Mouse (Mus musculus) neural tube, embryonic 12.5 days (tissue): ENCODE measurements around the gene Stn1. TPM values are rescaled to one million over a fixed set of nuclear protein-coding genes. Genes with fewer than 3 reads are reported as not detected.
A peak's percentile ranks its signal among the peaks of the same experiment; 100 is the strongest.

Experiments used
- ATAC-seq: fragments of 200-750 bp; cut with Nextera tagmentation; 2 replicates; pipeline ENCODE4 v1.8.0; 2017; ENCODE audit warnings: low read depth, mild to moderate bottlenecking, moderate TSS enrichment, moderate library complexity; ENCODE audit not compliant: low FRiP score
- H3K27ac ChIP-seq: fragments of 300-500 bp; sonication (generic); 2 replicates; pipeline ENCODE4 v1.5.1; 2016
- H3K27me3 ChIP-seq: fragments of 300-500 bp; sonication (generic); replicated peaks from 2 replicates; pipeline ENCODE4 v1.6.1; 2016; ENCODE audit warnings: mild to moderate bottlenecking
- H3K36me3 ChIP-seq: fragments of 300-500 bp; sonication (generic); 2 replicates; pipeline ENCODE4 v1.6.1; 2016; ENCODE audit warnings: mild to moderate bottlenecking
- H3K4me1 ChIP-seq: fragments of 300-500 bp; sonication (generic); 2 replicates; pipeline ENCODE4 v1.6.1; 2016
- H3K4me2 ChIP-seq: fragments of 300-500 bp; sonication (generic); replicated peaks from 2 replicates; pipeline ENCODE4 v1.6.1; 2016; ENCODE audit warnings: mild to moderate bottlenecking
- H3K4me3 ChIP-seq: fragments of 300-500 bp; sonication (generic); 2 replicates; pipeline ENCODE4 v1.5.1; 2016
- H3K9ac ChIP-seq: fragments of 300-500 bp; sonication (generic); 2 replicates; pipeline ENCODE4 v1.6.1; 2016; ENCODE audit warnings: mild to moderate bottlenecking
- H3K9me3 ChIP-seq: fragments of 300-500 bp; sonication (generic); 2 replicates; pipeline ENCODE4 v1.6.1; 2016; ENCODE audit warnings: mild to moderate bottlenecking
- WGBS: fragments of 180-500 bp; shearing (Covaris S2); methylation state at CpG from one replicate; pipeline ENCODE4 v1.1.7; 2016; 5-methylcytosine and 5-hydroxymethylcytosine counted together
- polyA plus RNA-seq: library from polyadenylated mRNA; unstranded; fragments of >200 nt; fragmentation: Nextera tagmentation; extraction: Ambion mirVana; gene quantifications from 2 replicates; pipeline ENCODE4 v1.2.1, GENCODE M21; 2016

Stn1 gene
- polyA plus RNA-seq, 1 experiment from 2014 or later: 38.4 TPM

DNA sequence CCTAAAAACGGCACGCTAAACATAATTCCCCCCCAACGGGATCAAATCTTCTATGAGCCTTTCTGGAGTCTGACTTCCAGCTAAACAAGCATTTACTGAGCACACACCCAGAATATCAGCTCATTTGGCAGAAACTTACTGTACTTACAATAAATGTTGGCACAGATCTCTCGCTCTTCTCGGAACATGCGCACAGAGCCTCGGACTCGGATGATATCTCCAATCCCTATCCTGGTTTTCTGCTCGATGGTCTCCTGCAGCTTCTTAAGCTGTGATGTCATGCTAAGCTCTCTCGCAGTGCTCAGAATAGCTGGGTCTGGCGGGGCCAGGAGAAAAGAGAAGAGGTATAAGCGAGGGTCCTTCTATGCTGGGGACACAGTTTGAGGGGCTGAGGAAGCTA lies 20.4 kb downstream of the Stn1 start:
- Histone ChIP-seq H3K9me3 (no peaks in the 10 kb centered on the region), H3K9ac (no peak overlapping the region), H3K4me2 (no peak overlapping the region), H3K27me3 (no peaks in the 10 kb centered on the region), H3K4me1 (no peaks in the 10 kb centered on the region), H3K4me3 (no peak overlapping the region), H3K27ac (no peak overlapping the region), H3K36me3 (peaks cover 29% of the 10 kb centered on the region)
- WGBS: 96% methylated on average over 12 of the region's 12 CpGs
- no peak for ATAC-seq

DNA sequence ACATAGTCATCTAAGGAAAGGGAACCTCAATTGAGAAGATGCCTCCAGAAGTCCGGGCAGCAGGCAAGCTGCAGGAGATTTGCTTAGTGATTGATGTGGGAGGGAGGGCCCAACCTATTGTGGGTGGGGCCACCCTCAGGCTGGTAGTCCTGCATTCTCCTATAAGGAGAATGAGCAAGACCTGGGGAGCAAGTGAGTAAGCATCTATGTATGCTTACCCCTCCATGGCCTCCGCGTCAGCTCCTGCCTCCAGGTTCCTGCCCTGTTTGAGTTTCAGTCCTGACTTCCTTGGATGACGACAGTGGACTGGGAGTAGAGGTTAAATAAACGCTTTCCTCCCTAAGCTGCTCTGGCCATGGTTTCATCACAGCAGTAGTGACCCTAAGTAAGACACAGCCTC lies 22.2 kb downstream of the Stn1 start:
- H3K9ac ChIP-seq: no peak overlapping the region
- H3K27me3 ChIP-seq: no peaks in the 10 kb centered on the region
- H3K9me3 ChIP-seq: no peaks in the 10 kb centered on the region
- H3K4me2 ChIP-seq: no peak overlapping the region
- peaks cover 26% of the 10 kb centered on the region for H3K36me3 ChIP-seq
- ATAC-seq: no peak
- no peak overlapping the region for H3K4me3 ChIP-seq
- H3K27ac ChIP-seq: no peak overlapping the region
- 83% methylated on average over 5 of the region's 5 CpGs for WGBS
- H3K4me1 ChIP-seq: peaks cover 5% of the 10 kb centered on the region

DNA sequence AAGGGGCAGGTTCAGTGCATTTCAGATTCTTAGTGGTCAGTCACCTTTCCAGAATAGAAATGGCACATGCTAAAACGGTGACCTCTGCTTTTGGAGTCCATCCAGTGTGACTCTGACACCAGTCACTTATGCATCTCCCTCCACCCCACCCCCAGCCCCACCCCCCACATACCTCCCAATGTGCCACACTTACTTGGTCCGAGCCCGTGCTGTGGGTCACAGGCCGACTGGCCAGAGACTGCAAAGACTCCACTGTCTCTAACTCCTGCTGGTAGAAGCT lies 23.7 kb downstream of the Stn1 start:
- H3K4me3 ChIP-seq: no peak overlapping the region
- H3K27me3 ChIP-seq: no peaks in the 10 kb centered on the region
- ATAC-seq: no peak
- H3K27ac ChIP-seq: no peak overlapping the region
- 82% methylated on average over 4 of the region's 4 CpGs for WGBS
- H3K4me1 ChIP-seq: peaks cover 9% of the 10 kb centered on the region
- H3K9ac ChIP-seq: no peak overlapping the region
- no peaks in the 10 kb centered on the region for H3K9me3 ChIP-seq
- H3K36me3 ChIP-seq: peaks cover 26% of the 10 kb centered on the region
- no peak overlapping the region for H3K4me2 ChIP-seq

DNA sequence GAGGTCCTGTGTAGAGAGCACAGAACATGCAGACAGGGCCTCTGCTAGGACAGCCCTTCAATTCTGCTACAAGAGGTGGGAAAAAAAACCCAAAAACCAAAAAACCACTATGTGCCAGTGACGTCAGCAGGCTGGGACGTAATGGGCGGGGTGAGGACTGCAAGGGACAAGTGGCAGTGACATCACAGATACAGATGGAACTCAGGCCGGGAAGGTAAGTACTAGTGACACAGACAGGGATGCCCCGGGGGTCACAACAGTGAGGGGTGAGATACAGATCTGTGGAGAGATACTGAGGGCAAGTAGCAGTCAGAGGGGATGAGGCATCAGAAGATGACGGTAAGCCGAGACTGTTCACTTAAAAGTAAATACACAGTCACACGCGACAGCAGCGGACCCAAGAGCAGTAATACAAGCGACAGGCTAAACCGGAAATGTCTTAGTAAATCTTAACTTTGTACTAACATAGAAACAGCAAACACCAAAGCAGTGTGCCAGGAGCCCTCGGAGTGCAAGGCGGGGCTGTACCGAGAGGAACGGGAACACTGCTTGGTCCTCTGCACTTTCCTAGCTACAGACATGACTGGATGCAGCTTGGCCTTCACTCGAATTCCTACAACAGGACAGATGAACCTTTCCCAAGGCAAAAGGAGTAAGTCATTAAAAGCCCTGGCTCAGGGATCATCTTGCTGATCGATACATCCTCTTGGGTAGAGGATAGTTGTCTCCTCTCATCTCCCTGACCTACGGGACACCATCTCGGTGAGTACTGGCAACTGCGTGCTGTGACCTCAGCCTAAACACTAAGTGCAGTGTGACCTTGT lies 24.3 kb downstream of the Stn1 start:
- H3K27me3 ChIP-seq: no peaks in the 10 kb centered on the region
- no peak overlapping the region for H3K9ac ChIP-seq
- no peaks in the 10 kb centered on the region for H3K9me3 ChIP-seq
- ATAC-seq: no peak
- H3K4me1 ChIP-seq: peaks cover 12% of the 10 kb centered on the region
- no peak overlapping the region for H3K27ac ChIP-seq
- H3K4me2 ChIP-seq: no peak overlapping the region
- peaks cover 26% of the 10 kb centered on the region for H3K36me3 ChIP-seq
- H3K4me3 ChIP-seq: no peak overlapping the region
- 89% methylated on average over 21 of the region's 21 CpGs for WGBS

DNA sequence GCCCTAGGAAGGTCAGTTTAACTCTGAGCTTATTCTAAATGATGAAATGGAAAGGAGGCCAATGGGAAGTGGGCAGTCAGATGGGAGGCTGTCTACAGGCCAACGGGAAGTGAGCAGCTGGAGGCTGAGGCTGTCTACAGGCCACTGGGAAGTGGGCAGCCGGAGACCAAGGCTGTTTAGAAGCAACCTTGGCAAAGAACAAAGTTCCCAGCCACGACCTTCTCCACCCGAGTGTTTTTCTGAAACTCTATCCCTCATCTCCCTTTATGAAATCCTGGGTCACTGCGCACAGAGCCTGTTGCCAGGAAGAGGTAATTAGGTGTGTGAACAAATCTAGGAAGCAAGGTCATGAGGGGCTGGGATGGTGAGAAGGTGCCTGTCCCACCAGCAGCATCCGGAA lies 25.3 kb downstream of the Stn1 start:
- Histone ChIP-seq H3K27ac (no peak overlapping the region), H3K9me3 (no peaks in the 10 kb centered on the region), H3K4me3 (no peak overlapping the region), H3K27me3 (no peaks in the 10 kb centered on the region), H3K36me3 (peaks cover 26% of the 10 kb centered on the region), H3K9ac (no peak overlapping the region), H3K4me2 (no peak overlapping the region), H3K4me1 (peaks cover 12% of the 10 kb centered on the region)
- ATAC-seq: no peak
- WGBS: 88% methylated on average over 6 of the region's 6 CpGs

DNA sequence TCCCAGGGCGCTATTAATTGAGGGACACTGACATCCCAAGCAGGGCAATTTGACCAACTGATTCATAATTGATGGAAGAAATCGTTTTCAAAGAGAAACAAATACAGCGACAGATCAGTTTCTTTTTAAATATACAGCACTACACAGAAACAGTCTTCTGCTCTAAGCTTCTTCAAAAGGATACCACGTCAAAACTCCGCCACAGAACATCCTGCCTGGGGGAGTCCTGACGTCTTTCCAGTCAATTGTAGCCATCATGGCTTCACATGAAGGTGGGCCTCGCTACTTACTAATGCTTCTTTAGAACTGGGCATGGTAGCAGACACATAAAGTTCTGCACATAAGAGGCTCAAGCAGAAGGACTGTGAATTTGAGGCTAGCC lies 26.0 kb downstream of the Stn1 start:
- no peak for ATAC-seq

DNA sequence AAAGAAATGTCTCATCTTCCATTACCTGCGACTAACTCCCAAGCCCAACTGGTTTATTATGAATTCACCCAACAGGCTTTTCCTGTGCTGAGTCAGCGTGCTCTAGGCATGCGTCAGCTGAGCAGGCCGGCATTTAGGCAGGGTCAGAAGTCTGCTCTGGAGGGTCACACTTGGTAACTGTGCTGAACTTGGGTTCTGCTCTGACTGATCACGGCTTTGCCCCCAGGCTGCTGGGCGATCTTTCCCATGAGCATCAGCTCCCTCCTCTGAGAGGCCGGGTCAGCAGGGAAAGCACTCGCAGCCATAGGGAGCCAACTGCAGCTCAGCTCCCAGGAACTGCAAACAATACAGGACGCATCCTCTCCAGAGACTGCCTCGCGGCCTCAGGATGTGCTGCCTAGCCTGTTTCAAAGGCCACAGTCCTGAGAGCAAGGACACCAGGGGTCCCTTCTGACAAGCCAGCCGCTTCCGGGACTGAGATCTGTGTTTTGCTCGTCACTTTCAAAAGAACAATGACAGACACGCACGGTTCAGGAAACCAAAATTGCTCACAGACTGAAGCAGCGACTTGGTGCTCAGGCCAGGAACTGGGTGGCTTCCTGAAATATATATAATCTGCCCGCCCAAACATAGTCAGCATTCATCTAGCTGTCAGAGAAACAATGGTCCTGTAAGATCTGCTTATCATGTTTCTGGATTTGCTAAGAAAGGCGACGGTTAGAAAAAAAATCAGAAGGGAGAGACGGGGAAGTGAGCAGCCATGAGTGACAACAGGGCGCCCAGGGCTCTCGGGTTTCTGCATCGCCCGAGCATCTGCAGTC lies 26.6 kb downstream of the Stn1 start:
- H3K27me3 ChIP-seq: no peaks in the 10 kb centered on the region
- no peak overlapping the region for H3K4me3 ChIP-seq
- H3K36me3 ChIP-seq: peaks cover 19% of the 10 kb centered on the region
- WGBS: 46% methylated on average over 25 of the region's 25 CpGs
- no peak for ATAC-seq
- 0 out of 2 replicates have a peak overlapping the region, but pooled peaks have one; percentile 15 for H3K4me2 ChIP-seq
- H3K9me3 ChIP-seq: no peaks in the 10 kb centered on the region
- peak overlapping the region; percentile 13; the same call in 1 of the 2 replicates for H3K27ac ChIP-seq
- H3K4me1 ChIP-seq: peaks cover 12% of the 10 kb centered on the region
- H3K9ac ChIP-seq: peak overlapping the region; percentile 23; the same call in 1 of the 2 replicates

More for the DNA sequence above, 26.0 kb downstream of the Stn1 start:
- Histone ChIP-seq H3K9me3 (no peaks in the 10 kb centered on the region), H3K9ac (no peak overlapping the region), H3K36me3 (peaks cover 25% of the 10 kb centered on the region), H3K4me3 (no peak overlapping the region), H3K27ac (no peak overlapping the region), H3K27me3 (no peaks in the 10 kb centered on the region), H3K4me1 (peaks cover 12% of the 10 kb centered on the region), H3K4me2 (no peak overlapping the region)
- 77% methylated on average over 7 of the region's 7 CpGs for WGBS

DNA sequence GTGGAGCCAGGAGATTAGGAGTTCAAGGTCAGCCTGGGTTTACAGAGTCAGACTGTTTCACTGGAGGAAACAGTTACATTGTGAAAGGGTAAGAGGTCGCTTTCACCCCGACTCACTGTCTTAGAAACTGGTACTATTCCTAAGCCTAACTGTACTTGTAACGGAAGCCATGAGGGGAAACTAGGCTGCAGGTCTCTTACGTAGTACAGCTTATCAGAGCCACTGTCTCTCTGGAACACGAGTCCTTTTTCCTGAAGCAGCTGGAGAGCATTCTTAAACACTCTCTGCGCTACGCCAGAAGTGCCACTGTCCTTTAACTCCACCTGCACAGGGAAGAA lies 27.2 kb downstream of the Stn1 start:
- Histone ChIP-seq H3K9me3 (no peaks in the 10 kb centered on the region), H3K36me3 (peaks cover 14% of the 10 kb centered on the region), H3K4me3 (no peak overlapping the region), H3K4me2 (no peak overlapping the region), H3K27me3 (no peaks in the 10 kb centered on the region), H3K9ac (no peak overlapping the region), H3K4me1 (peaks cover 12% of the 10 kb centered on the region), H3K27ac (no peak overlapping the region)
- 89% methylated on average over 7 of the region's 7 CpGs for WGBS
- no peak for ATAC-seq

DNA sequence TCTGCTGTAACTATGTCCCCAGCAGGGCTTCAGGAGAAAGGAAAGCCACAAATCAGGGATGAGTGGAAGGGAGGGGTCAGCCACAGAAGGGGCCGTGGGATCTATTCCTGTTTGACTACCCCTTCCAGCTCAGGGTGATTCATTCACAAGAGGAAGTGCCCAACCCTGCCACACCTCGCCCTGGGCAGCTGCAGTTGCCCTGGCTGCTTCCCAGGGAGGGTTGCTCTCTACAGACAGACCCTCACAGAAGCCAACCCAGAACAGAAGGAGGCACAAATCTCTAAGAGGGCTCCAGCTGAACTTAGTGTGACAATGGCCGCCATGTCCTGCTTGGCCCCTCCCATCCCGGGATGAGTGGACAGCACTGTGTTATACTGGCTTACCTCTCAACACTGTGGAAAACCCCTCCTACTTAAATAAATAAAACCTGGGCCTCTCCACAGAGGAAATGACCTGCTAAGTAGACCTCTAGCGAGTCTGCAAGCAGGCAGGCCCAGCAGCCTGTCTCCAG lies 28.5 kb downstream of the Stn1 start:
- H3K9me3 ChIP-seq: no peaks in the 10 kb centered on the region
- H3K4me1 ChIP-seq: peaks cover 12% of the 10 kb centered on the region
- no peak overlapping the region for H3K9ac ChIP-seq
- H3K27me3 ChIP-seq: no peaks in the 10 kb centered on the region
- H3K4me3 ChIP-seq: no peak overlapping the region
- ATAC-seq: no peak
- no peak overlapping the region for H3K4me2 ChIP-seq
- WGBS: 65% methylated on average over 5 of the region's 5 CpGs
- peaks cover 5% of the 10 kb centered on the region for H3K36me3 ChIP-seq
- no peak overlapping the region; the same call in 1 of the 2 replicates for H3K27ac ChIP-seq

DNA sequence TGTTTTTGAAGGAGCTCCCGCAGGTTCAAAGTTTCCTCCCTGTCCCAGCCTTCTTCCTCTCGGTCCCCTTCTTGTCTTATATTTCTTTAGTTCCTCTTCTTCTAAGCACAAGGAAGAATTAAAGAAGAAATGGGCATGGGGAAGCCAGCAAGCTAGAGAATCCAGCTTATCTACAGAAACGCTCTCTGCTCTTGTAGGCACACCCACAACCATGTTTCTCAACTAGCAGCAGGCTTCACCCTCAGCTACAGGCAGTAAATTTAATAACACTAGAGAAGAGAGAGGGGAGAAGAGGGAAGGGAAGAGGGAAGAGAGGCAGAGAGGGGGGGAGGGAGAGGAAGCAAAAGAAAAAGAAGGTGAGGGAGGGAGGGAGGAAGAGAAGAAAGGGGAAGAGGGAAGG lies 29.1 kb downstream of the Stn1 start:
- no peaks in the 10 kb centered on the region for H3K27me3 ChIP-seq
- no peak for ATAC-seq
- no peaks in the 10 kb centered on the region for H3K36me3 ChIP-seq
- no peak overlapping the region for H3K4me3 ChIP-seq
- H3K9me3 ChIP-seq: no peaks in the 10 kb centered on the region
- no peak overlapping the region for H3K4me2 ChIP-seq
- 81% methylated on average over 3 of the region's 3 CpGs for WGBS
- H3K27ac ChIP-seq: no peak overlapping the region
- peaks cover 12% of the 10 kb centered on the region for H3K4me1 ChIP-seq
- no peak overlapping the region for H3K9ac ChIP-seq

DNA sequence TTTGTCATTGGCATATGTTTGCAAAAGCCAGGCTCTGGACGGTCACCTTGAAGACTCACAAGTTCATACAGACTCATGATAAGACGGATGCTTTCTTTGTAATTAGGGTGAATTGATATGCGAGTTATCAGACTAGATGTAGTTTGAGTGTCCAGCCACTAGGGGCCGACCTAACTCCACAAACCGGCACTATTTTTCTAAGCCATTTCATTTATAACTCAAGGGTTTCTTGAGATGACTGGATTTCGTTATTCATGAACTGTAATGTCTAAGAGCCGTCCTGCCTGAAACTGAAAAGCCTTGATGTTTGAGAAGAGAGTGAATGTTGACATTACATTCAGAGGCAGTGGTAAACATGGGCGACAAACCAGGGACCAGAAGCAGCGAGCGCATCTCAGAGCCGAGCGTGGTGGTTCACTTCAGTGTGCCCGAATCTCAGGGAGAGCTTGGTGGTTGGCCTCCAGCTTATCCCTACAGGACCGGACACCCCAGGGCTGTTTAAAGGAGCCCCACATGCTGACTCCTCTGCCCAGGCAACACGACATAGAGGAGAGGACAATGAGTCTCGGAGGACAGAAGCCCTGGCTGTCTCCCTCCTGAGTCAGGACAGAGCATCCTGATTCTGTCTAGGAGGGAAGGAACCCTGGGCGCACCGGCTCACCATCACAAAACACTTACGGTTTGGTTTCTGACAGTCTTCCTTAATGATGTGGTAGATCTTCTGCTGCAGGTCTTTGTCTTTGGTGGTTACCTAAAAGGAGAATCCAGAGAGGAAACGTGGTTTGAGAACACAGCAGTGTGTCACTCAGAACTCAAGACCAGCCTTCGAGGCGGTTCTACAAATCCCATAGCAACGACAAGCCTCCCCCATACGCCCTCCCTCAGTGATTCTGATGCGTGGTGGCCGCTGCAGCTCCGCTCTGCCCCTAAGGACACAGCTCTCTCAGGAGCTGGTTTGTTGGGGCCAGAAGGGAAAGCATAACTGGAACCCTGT lies 29.9 kb downstream of the Stn1 start:
- Histone ChIP-seq H3K4me2 (no peak overlapping the region), H3K4me3 (no peak overlapping the region), H3K36me3 (no peaks in the 10 kb centered on the region), H3K27me3 (no peaks in the 10 kb centered on the region), H3K4me1 (peaks cover 12% of the 10 kb centered on the region), H3K9ac (no peak overlapping the region), H3K9me3 (no peaks in the 10 kb centered on the region), H3K27ac (no peak overlapping the region)
- ATAC-seq: no peak
- 66% methylated on average over 27 of the region's 27 CpGs for WGBS

DNA sequence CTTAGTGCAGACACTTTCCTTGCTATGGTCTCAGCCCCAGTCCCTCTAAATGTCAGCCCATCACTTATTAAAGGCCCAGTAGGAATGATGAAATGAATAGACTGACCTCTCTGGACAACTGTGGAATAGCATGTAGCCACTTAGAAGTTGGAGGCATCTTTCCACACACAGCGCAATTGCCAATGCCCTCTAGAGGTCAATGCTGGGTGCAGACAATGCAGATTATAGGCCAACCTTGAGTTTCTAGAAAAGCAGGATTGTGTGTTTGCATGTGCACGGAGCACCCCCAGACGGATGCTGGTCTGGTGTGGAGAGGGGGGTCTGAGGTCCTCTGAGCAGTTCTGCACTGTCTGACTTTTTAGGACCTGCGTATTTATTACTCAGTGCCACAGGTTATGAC lies 33.7 kb downstream of the Stn1 start:
- Histone ChIP-seq H3K4me3 (no peak overlapping the region), H3K9me3 (no peaks in the 10 kb centered on the region), H3K4me2 (no peak overlapping the region), H3K27me3 (no peaks in the 10 kb centered on the region), H3K4me1 (0 out of 2 replicates have a peak, but pooled peaks cover 4% of the 10 kb centered on the region), H3K27ac (no peak overlapping the region), H3K36me3 (peaks cover 4% of the 10 kb centered on the region; the same call in 1 of the 2 replicates), H3K9ac (no peak overlapping the region)
- no peak for ATAC-seq
- WGBS: 69% methylated on average over 4 of the region's 4 CpGs
